ENCODE assay signal across 11 mouse cellular contexts in genomic region chr4:114533894-114534754, GRCm38 (mm10).
A peak's percentile ranks its signal among the peaks of the same experiment; 100 is the strongest.
DNase-seq lines count a peak whose midpoint lies in the region; ATAC-seq and TF ChIP-seq lines count a peak whose summit lies in the region.
"Had no signal": no experiment of that assay in that cellular context is flagged by ENCODE, and none has a peak within 500 bp of the region (broad histone marks: within the 10 kb centered on the region; RNA-seq: fewer than 3 reads in every experiment).

No protein-coding gene starts in this region.

- WGBS in cerebellum, adult 2 months = 45% methylated on average over 4 of the region's 4 CpGs
- 77% methylated on average over 4 of the region's 4 CpGs for WGBS in embryonic facial prominence, embryonic 10.5 days
- 69% methylated on average over 4 of the region's 4 CpGs for WGBS in liver, embryonic 11.5 days

- no peak overlapping the region for H3K4me3 ChIP-seq in cerebellum, adult 2 months (replicated peaks; ENCODE audit: insufficient read depth, low read depth, low read length)
- H3K4me3 ChIP-seq in embryonic facial prominence, embryonic 10.5 days = no peak overlapping the region
- H3K4me3 ChIP-seq in liver, embryonic 11.5 days (ENCODE audit: low read depth, low read length) = no peak overlapping the region
- H3K4me3 ChIP-seq: hindbrain, embryonic 15.5 days had no signal

- intact Hi-C loops in heart, postnatal 25 days (cut with DNase I) = loop anchor here (5.0 kb wide), 1 partner anchor 48 kb away; no protein-coding TSS in a partner anchor

- H3K9me3 ChIP-seq in embryonic facial prominence, embryonic 10.5 days = no peaks in the 10 kb centered on the region
- H3K9me3 ChIP-seq in liver, embryonic 11.5 days (ENCODE audit: control insufficient read depth, low read length) = no peaks in the 10 kb centered on the region
- H3K9me3 ChIP-seq: hindbrain, embryonic 15.5 days had no signal

- ATAC-seq in liver, embryonic 11.5 days (replicated peaks; ENCODE audit: low FRiP score) = no peak

- H3K27ac ChIP-seq in cerebellum, adult 2 months (ENCODE audit: insufficient read depth, low read length) = 0 out of 2 replicates have a peak overlapping the region, but pooled peaks have one; percentile 6
- H3K27ac ChIP-seq in embryonic facial prominence, embryonic 10.5 days (replicated peaks) = no peak overlapping the region
- H3K27ac ChIP-seq in liver, embryonic 11.5 days (ENCODE audit: low read depth, low read length) = no peak overlapping the region
- H3K27ac ChIP-seq: hindbrain, embryonic 15.5 days had no signal

- TF ChIP-seq CTCF in cerebellum, adult 2 months (IDR thresholded peaks at IDR 0.05; ENCODE audit: borderline replicate concordance, insufficient read depth, low read depth, low read length) = no peak

- DNase-seq in cerebellum, adult 2 months = peak in 1 of 2 experiments; percentile 4
- no peak for DNase-seq in cerebellum, postnatal 36 days
- DNase-seq in urinary bladder, postnatal 36 days (ENCODE audit: low spot score in 2 of 2) = peak; percentile 20 to 77
- DNase-seq in urinary bladder, postnatal 25 days (ENCODE audit: low spot score) = no peak
- peak; percentile 79 for DNase-seq in heart, postnatal 25 days (ENCODE audit: low spot score)
- DNase-seq in embryonic facial prominence, embryonic 10.5 days (ENCODE audit: low spot score) = no peak
- DNase-seq in cerebellum, postnatal 4 days (ENCODE audit: low spot score in 2 of 2) = no peak
- no peak for DNase-seq in liver, embryonic 11.5 days (ENCODE audit: low spot score)
- DNase-seq: kidney, postnatal 14 days; thymus, postnatal 36 days had no signal

- no peaks in the 10 kb centered on the region for H3K4me1 ChIP-seq in cerebellum, adult 2 months (ENCODE audit: control insufficient read depth, insufficient read depth, low read length)
- H3K4me1 ChIP-seq in embryonic facial prominence, embryonic 10.5 days = peaks cover 9% of the 10 kb centered on the region; the same call in 1 of the 2 replicates
- H3K4me1 ChIP-seq in liver, embryonic 11.5 days (replicated peaks; ENCODE audit: control insufficient read depth, insufficient read depth, low read length) = no peaks in the 10 kb centered on the region
- H3K4me1 ChIP-seq: hindbrain, embryonic 15.5 days had no signal

- H3K9ac ChIP-seq in liver, embryonic 11.5 days (ENCODE audit: low read depth, low read length) = no peak overlapping the region
- H3K9ac ChIP-seq: hindbrain, embryonic 15.5 days had no signal

- TF ChIP-seq POLR2A in cerebellum, adult 2 months (IDR thresholded peaks at IDR 0.05; ENCODE audit: borderline replicate concordance, insufficient read depth, low read length) = no peak

- H3K27me3 ChIP-seq in cerebellum, adult 2 months (ENCODE audit: control insufficient read depth, insufficient read depth, low read length) = no peaks in the 10 kb centered on the region
- H3K27me3 ChIP-seq in embryonic facial prominence, embryonic 10.5 days (replicated peaks; ENCODE audit: low read depth, poor library complexity, severe bottlenecking) = no peaks in the 10 kb centered on the region
- H3K27me3 ChIP-seq in liver, embryonic 11.5 days (replicated peaks; ENCODE audit: control insufficient read depth, insufficient read depth, low read length) = no peaks in the 10 kb centered on the region
- H3K27me3 ChIP-seq: hindbrain, embryonic 15.5 days had no signal

- H3K4me2 ChIP-seq in liver, embryonic 11.5 days = no peak overlapping the region
- H3K4me2 ChIP-seq: hindbrain, embryonic 15.5 days had no signal

- H3K36me3 ChIP-seq in embryonic facial prominence, embryonic 10.5 days (replicated peaks) = no peaks in the 10 kb centered on the region
- H3K36me3 ChIP-seq in liver, embryonic 11.5 days (ENCODE audit: control insufficient read depth, insufficient read depth, low read length) = no peaks in the 10 kb centered on the region
- H3K36me3 ChIP-seq: hindbrain, embryonic 15.5 days had no signal

Comparison
In these comparisons a context has a peak if more than half of its experiments do, and no peak if none do; other contexts are left out.
1. DNase-seq: peak in urinary bladder, postnatal 36 days (2 of 2) and heart, postnatal 25 days (single experiment); none in cerebellum, postnatal 36 days (0 of 2), urinary bladder, postnatal 25 days (single experiment), embryonic facial prominence, embryonic 10.5 days (single experiment), cerebellum, postnatal 4 days (0 of 2) and liver, embryonic 11.5 days (single experiment).